Mouse (Mus musculus) embryonic facial prominence, embryonic 10.5 days (tissue): Measurements from ENCODE around the gene Olfm2. TPM values are rescaled to one million over a fixed set of nuclear protein-coding genes. Genes with fewer than 3 reads are reported as not detected.

Experiments
- DNase-seq: peaks from one replicate; pipeline ENCODE4 v3.0.0-alpha.2; 2017; ENCODE audit warnings: low spot score
- H3K27ac ChIP-seq: fragments of 300-500 bp; sonication (generic); replicated peaks from 2 replicates; pipeline ENCODE4 v1.5.1; 2016; ENCODE audit warnings: mild to moderate bottlenecking
- H3K27me3 ChIP-seq: fragments of 300-500 bp; sonication (generic); replicated peaks from 2 replicates; pipeline ENCODE4 v1.6.1; 2016; ENCODE audit warnings: low read depth, mild to moderate bottlenecking; ENCODE audit not compliant: poor library complexity, severe bottlenecking
- H3K36me3 ChIP-seq: fragments of 300-500 bp; sonication (generic); replicated peaks from 2 replicates; pipeline ENCODE4 v1.6.1; 2016; ENCODE audit warnings: mild to moderate bottlenecking, moderate library complexity
- H3K4me1 ChIP-seq: fragments of 300-500 bp; sonication (generic); 2 replicates; pipeline ENCODE4 v1.6.1; 2016
- H3K4me3 ChIP-seq: fragments of 300-500 bp; sonication (generic); 2 replicates; pipeline ENCODE4 v1.5.1; 2016; ENCODE audit warnings: mild to moderate bottlenecking, moderate library complexity
- H3K9me3 ChIP-seq: fragments of 300-500 bp; sonication (generic); 2 replicates; pipeline ENCODE4 v1.6.1; 2016; ENCODE audit warnings: mild to moderate bottlenecking
- WGBS: fragments of 180-500 bp; shearing (Covaris S2); methylation state at CpG from one replicate; pipeline ENCODE4 v1.1.7; 2016; 5-methylcytosine and 5-hydroxymethylcytosine counted together
- polyA plus RNA-seq: library from polyadenylated mRNA; unstranded; fragments of >200 nt; fragmentation: Nextera tagmentation; extraction: Ambion mirVana; gene quantifications from 2 replicates; pipeline ENCODE4 v1.2.1, GENCODE M21; 2016

The Olfm2 gene
- polyA plus RNA-seq, 1 experiment from 2014 or later, result 13.1 TPM

DNA sequence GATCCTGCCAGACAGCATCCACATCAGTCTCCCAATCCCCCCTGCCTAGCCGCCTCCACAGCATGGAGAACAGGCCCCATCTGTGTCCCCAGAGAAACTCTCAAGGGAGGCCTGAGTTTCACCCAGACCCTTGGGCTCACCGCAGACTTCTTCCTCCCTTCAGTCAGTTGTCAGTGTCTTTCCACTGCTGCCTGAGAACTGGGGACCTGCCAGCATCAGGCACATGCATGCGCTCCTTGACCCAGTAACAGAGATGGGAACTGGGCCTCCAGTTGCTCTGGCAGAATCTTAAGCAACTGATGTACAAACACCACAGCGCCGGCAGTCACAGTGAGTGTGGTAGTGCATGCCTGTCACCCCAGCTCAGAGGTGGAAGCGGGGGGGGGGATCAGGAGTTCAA is 12.7 kb upstream of the Olfm2 start:
- H3K27ac ChIP-seq, result no peak overlapping the region
- H3K9me3 ChIP-seq, result no peaks in the 10 kb centered on the region
- H3K4me1 ChIP-seq, result no peaks in the 10 kb centered on the region
- H3K4me3 ChIP-seq, result no peak overlapping the region
- no peaks in the 10 kb centered on the region for H3K36me3 ChIP-seq
- 89% methylated on average over 6 of the region's 6 CpGs for WGBS
- no peak for DNase-seq
- H3K27me3 ChIP-seq, result no peaks in the 10 kb centered on the region

DNA sequence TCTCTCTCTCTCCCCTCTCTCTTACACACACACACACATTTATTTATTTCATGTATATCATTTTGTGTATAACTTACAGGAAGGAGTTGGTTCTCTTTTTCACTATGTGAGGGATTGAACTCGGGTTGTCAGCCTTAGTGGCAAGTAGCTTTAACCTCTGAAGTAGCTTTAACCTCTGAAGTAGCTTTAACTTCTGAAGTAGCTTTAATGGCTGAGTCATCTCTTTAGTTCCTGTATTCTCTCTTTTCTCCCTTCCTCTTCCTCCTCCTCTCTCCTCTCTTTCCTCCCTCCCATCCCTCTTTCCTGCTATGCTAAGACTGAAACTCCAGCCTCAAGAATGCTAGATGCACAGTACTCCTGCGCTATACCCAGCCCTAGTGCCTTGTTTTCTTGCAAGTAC is 12.1 kb upstream of the Olfm2 start:
- WGBS, result 87% methylated on average over 2 of the region's 2 CpGs
- H3K27me3 ChIP-seq, result no peaks in the 10 kb centered on the region

DNA sequence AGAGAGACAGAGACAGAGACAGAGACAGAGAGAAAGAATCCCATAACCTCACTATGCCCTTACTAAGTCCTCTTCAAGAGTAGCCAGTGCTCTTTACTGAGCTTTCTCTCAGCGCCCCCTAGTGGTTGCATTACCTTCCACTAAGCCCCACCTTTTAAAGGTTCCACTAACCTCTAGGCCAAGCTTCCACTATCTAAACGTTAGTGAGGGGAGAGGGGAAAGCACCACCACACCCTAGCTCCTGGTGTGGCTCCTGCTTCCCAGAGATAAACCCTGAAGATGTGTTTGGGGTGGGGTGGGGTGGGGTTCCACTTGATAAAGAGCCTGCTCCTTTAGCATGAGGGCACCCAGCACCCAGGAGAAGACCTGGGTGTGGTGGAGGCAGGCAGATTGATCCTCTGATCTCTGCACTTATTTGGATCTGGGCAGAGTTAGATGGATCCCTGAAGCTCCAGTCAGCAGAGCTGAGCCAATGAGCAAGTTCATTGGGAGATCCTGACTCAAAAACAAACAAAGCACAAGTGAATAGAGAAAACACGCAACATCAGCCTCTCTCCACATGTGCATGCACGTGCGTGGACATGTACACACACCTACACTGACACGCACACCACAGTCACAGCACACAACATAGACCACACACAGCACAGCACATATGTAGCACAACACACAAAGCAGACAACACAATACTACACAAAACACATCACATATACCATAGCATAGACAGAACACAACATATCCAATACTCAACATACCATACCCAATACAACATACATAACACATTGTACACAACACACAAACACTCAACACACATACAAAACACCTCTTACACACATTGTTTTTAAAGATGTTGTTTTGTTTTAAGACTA is 11.2 kb upstream of the Olfm2 start:
- Histone ChIP-seq H3K27me3 (no peaks in the 10 kb centered on the region), H3K36me3 (no peaks in the 10 kb centered on the region)
- whole genome bisulfite sequencing, result 62% methylated on average over 6 of the region's 6 CpGs

More for the DNA sequence above, 12.1 kb upstream of the Olfm2 start:
- Histone ChIP-seq H3K36me3 (no peaks in the 10 kb centered on the region), H3K27ac (no peak overlapping the region), H3K4me3 (no peak overlapping the region), H3K4me1 (no peaks in the 10 kb centered on the region), H3K9me3 (no peaks in the 10 kb centered on the region)
- DNase-seq, result no peak

DNA sequence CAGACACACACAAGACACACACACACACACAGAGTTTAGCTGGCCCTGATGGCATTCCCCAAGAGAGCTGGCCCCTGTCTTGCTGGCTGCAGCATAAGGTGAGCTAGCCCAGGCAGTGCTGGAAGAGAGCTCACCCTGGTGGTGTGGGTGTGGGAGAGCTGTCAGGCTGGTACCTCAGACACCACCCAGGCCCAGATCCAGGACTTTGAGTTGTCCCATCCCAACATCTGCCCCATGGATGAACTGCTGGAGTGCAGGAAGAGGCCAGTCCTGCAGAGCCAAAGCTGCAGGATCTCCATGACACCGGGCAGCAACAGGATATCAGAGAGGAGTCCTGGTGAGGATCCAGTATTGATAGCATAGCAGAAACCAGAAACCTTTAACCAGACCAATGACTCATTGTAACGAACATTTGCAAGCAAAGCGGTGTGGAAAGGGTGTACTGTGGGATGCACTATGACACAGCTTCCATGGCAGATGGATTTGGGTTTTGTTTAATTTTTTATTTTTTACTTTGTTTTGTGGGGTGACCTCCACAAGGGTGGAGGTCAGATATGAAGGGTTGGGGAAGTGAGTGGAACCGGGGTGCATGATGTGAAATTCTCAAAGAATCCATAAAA is 10.0 kb upstream of the Olfm2 start:
- Histone ChIP-seq H3K4me3 (no peak overlapping the region), H3K27me3 (no peaks in the 10 kb centered on the region), H3K36me3 (no peaks in the 10 kb centered on the region), H3K9me3 (no peaks in the 10 kb centered on the region), H3K27ac (no peak overlapping the region), H3K4me1 (no peaks in the 10 kb centered on the region)
- 87% methylated on average over 4 of the region's 4 CpGs for WGBS
- no peak for DNase-seq

More for the DNA sequence above, 11.2 kb upstream of the Olfm2 start:
- Histone ChIP-seq H3K4me1 (no peaks in the 10 kb centered on the region), H3K9me3 (no peaks in the 10 kb centered on the region), H3K4me3 (no peak overlapping the region), H3K27ac (no peak overlapping the region)
- peak; percentile 74 for DNase-seq

DNA sequence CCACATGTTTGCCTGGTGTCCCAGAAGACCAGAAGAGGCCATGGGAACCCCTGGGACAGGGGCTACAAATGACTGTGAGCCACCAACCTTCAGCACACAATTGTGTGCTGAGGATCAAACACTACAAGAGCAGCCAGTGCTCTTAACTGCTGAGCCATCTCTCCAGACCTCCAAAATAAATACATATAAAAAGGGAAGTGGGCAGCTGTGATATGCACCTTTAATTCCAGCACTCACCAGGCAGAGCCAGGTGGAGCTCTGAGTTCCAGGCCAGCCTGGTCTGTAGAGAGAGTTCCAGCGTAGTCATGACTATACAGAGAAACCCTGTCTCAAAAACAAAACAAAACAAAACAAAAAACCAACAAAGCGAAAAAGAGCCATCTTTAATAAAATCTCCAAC is 8.2 kb upstream of the Olfm2 start:
- no peak overlapping the region for H3K27ac ChIP-seq
- no peaks in the 10 kb centered on the region for H3K27me3 ChIP-seq
- H3K4me1 ChIP-seq, result no peaks in the 10 kb centered on the region
- H3K36me3 ChIP-seq, result no peaks in the 10 kb centered on the region
- no peak overlapping the region for H3K4me3 ChIP-seq
- H3K9me3 ChIP-seq, result no peaks in the 10 kb centered on the region
- WGBS, result 90% methylated on average over 2 of the region's 2 CpGs
- DNase-seq, result no peak

DNA sequence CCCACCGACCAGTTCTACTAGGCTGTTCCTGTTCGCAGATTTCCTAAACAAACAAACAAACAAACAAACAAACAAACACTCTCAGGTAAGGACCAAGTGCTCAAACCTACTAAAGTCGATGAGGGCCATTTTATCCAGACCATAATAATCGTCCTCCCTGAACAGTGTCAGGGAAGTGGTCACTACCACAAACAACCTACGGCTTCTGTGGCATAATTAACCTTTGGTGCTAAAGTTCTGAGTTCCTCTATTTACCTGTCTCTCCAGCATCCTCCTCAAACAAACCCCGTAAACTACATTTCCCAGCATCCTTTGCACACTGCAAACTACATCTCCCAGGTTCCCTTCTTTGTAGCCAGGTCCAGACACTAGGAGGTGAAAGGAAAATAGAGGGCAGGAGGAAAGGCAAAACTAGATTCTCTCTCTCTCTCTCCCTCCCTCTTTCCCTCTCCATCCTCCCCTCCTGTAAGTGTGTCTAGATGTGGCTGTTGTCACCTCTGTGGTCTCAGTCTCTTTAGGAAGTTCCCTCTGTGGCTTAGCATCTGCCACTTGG is 5.4 kb upstream of the Olfm2 start:
- DNase-seq, result no peak
- WGBS, result 56% methylated on average over 6 of the region's 6 CpGs

DNA sequence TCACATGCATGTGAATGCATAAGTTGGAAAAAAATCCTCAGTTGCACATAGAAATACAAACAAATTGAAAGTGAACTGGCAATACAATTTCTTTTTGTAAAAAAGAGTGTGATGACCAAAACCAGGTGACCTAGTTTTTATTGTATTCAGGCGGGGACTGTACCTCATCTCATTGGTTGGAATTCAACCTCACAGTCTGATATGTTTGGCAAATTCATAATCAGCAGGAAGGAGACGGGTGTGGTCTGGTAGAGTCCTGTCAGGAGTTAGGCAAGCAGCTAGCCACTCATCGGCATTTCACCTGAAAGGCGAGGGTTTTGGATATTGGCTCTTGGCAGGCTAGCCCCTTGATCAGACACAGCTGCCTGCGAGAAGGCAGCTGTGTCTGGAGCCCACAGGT is 3.1 kb upstream of the Olfm2 start:
- Histone ChIP-seq H3K4me1 (peaks cover 28% of the 10 kb centered on the region), H3K27me3 (peaks cover 43% of the 10 kb centered on the region), H3K36me3 (no peaks in the 10 kb centered on the region), H3K4me3 (no peak overlapping the region), H3K27ac (no peak overlapping the region), H3K9me3 (no peaks in the 10 kb centered on the region)
- no peak for DNase-seq
- 81% methylated on average over 5 of the region's 5 CpGs for WGBS

More for the DNA sequence above, 5.4 kb upstream of the Olfm2 start:
- Histone ChIP-seq H3K4me1 (peaks cover 12% of the 10 kb centered on the region), H3K27ac (no peak overlapping the region), H3K27me3 (peaks cover 20% of the 10 kb centered on the region), H3K4me3 (no peak overlapping the region), H3K36me3 (no peaks in the 10 kb centered on the region), H3K9me3 (no peaks in the 10 kb centered on the region)

DNA sequence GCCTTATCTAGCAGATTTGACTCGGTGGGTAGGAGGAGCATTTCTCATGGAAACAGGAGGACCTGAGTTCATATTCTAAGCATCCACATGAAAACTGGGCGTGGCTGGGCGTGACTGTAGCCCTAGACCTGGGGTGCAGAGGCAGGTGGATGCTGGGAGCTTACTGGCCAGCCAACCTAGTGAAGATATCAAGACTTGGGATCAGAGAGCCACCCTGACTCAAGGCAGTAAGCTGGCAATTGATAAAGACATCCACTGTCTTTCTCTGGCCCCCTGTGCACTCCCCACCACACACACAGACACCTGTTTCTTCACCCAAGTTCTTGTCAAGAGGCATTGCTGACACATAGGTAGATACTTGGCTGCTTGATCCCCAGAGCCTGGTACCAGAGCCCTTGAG is 2.4 kb upstream of the Olfm2 start:
- H3K36me3 ChIP-seq, result no peaks in the 10 kb centered on the region
- H3K27ac ChIP-seq, result no peak overlapping the region
- no peak overlapping the region for H3K4me3 ChIP-seq
- peaks cover 30% of the 10 kb centered on the region for H3K4me1 ChIP-seq
- DNase-seq, result no peak
- 77% methylated on average over 3 of the region's 3 CpGs for WGBS
- no peaks in the 10 kb centered on the region for H3K9me3 ChIP-seq
- H3K27me3 ChIP-seq, result peaks cover 50% of the 10 kb centered on the region

DNA sequence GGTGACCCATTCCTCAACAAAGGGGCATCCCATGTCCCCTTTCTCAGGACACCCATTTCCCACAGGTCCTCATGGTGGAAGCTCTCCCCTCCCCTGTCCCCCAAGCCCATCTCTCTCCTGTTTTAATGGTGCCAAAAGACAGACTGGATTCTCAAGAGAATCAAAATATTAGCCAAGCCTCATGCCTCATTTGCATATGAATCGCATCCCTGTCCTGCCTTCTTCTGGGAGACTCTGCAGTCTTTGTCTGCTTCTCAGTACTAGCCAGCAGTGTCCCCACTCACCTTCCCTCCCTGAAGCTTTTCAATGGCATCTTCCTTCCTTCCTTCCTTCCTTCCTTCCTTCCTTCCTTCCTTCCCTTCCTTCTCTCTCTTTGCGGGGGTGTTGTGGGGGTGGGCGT is 1.5 kb upstream of the Olfm2 start:
- peaks cover 30% of the 10 kb centered on the region for H3K4me1 ChIP-seq
- H3K27ac ChIP-seq, result peak overlapping the region; percentile 35; the same call in 1 of the 2 replicates
- WGBS, result 7% methylated on average over 3 of the region's 3 CpGs
- DNase-seq, result no peak
- H3K27me3 ChIP-seq, result peaks cover 58% of the 10 kb centered on the region
- H3K36me3 ChIP-seq, result no peaks in the 10 kb centered on the region
- no peak overlapping the region for H3K4me3 ChIP-seq
- H3K9me3 ChIP-seq, result no peaks in the 10 kb centered on the region

DNA sequence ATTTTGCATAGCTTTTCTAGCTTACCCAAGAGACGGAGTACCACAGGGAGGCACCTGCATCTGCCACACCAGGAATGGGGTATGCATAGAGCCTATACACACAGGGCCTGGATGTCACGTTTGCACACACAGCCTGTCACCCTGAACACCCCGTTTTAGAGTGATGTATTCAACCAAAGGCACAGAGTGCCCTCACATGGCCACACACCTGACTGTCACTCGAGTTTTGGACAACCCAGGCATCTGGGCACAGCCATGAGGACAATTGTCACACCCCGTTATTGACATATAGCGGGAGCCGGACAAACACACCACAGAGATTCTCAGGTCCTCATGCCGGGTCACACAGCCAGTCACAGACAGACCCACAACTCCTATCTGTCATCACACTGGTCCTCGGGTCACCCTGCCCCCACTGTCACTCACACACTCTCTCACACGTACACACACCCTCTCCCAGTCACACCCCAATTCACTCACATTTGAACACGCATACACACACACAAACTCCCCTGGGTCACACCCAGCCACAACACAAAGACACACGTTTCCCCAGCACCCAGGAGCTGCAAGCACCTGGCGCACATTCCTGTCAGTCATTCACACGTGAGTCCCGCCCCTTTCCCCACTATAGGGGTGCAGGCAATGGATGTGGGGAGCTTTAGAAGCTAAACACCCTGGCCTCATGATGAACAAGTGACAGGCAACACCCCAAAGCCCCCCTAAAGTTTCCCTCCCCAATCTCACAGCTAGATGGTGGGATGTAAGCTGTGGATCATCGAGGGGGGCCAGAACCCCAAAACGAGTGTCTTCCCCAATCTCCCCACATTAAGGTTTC is 801 bp downstream of the Olfm2 start:
- DNase-seq, result no peak
- Histone ChIP-seq H3K4me3 (peak overlapping the region; percentile 67), H3K9me3 (no peaks in the 10 kb centered on the region), H3K27me3 (peaks cover 72% of the 10 kb centered on the region), H3K27ac (peak overlapping the region; percentile 76), H3K4me1 (peaks cover 35% of the 10 kb centered on the region), H3K36me3 (no peaks in the 10 kb centered on the region)
- WGBS, result 10% methylated on average over 17 of the region's 17 CpGs

DNA sequence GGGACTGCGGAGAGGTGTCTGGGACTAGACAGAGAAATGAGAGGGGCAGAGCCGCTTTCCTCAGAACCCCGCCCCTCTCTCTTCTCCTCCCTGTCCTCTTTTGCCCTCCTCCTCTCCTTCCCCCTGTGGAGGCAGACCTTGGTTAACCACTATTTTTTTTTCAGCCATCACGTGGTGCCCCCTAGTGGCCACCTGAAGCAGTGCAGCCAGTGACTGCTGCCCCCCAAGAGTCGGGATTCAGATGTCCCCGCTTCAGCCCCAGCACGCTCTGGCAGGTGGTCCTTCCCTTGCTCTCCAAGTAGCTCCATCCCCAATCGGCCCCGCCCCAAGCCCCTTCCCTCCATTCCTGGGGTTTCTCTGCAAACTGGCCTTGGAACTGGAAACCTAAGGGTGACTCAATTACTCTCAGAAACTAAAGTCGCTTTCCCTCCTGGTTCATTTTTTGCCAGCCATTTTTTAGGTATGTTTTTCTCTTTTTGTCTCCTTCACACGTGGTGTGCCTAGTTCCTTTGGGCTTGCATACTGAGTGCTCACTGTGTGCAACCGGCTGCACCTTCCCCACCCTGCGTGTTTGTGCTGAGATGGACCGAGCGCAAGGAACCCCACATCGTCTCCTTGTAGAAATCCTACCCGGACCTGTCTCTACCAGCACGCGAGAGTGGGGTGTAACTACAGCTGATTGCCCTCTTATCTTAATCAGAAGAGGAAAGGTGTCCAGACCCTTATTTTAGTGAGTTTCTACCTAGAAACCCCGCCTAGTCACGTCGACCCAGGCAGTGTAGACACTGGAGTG is 2.0 kb downstream of the Olfm2 start:
- Histone ChIP-seq H3K4me1 (peaks cover 35% of the 10 kb centered on the region), H3K36me3 (no peaks in the 10 kb centered on the region), H3K27me3 (peaks cover 83% of the 10 kb centered on the region), H3K27ac (no peak overlapping the region), H3K4me3 (peak overlapping the region; percentile 15; the same call in 1 of the 2 replicates), H3K9me3 (no peaks in the 10 kb centered on the region)
- WGBS, result 8% methylated on average over 22 of the region's 22 CpGs
- DNase-seq, result peak; percentile 62
